Mouse (Mus musculus) embryo, embryonic 11 days (tissue): ENCODE data around the gene Kmt2c.
A peak's percentile ranks its signal among the peaks of the same experiment; 100 is the strongest.
"Not testable (repeated sequence)": the region's sequence is repeated elsewhere in the genome, so short reads cannot be mapped to it uniquely, and the experiment has no call there.

Source experiments
- DNase-seq: peaks from one replicate; pipeline ENCODE4 v3.0.0-alpha.2; 2015

Gene Kmt2c

GRCm38 (mm10) chr5:25353509-25353908 is 145.1 kb downstream of the Kmt2c start:
- no peak for DNase-seq

- DNase-seq: no peak
These were observed 167.3 kb downstream of the Kmt2c start for GRCm38 (mm10) chr5:25331322-25331721.

GRCm38 (mm10) chr5:25313881-25314280 is 184.7 kb downstream of the Kmt2c start:
- DNase-seq: no peak

GRCm38 (mm10) chr5:25310226-25310625 is 188.4 kb downstream of the Kmt2c start:
- DNase-seq: no peak

- peak; percentile 3 for DNase-seq
These were observed 201.8 kb downstream of the Kmt2c start for GRCm38 (mm10) chr5:25296830-25297229.

GRCm38 (mm10) chr5:25283988-25284387 is 214.6 kb downstream of the Kmt2c start:
- no peak for DNase-seq

- no peak for DNase-seq
These were observed 222.2 kb downstream of the Kmt2c start for GRCm38 (mm10) chr5:25276365-25276764.

GRCm38 (mm10) chr5:25275629-25276028 is 223.0 kb downstream of the Kmt2c start:
- DNase-seq: no peak

GRCm38 (mm10) chr5:25268258-25268888 is 230.2 kb downstream of the Kmt2c start:
- no peak for DNase-seq

- no peak for DNase-seq
These were observed 236.3 kb downstream of the Kmt2c start for GRCm38 (mm10) chr5:25262266-25262665.

- no peak for DNase-seq
These were observed 237.1 kb downstream of the Kmt2c start for GRCm38 (mm10) chr5:25261452-25261851.

- no peak for DNase-seq
These were observed 241.9 kb downstream of the Kmt2c start for GRCm38 (mm10) chr5:25256686-25257085.

GRCm38 (mm10) chr5:25254491-25254890 is 244.1 kb downstream of the Kmt2c start:
- no peak for DNase-seq

- no peak for DNase-seq
These were observed 245.6 kb downstream of the Kmt2c start for GRCm38 (mm10) chr5:25252825-25253544.

GRCm38 (mm10) chr5:25252423-25252822 is 246.2 kb downstream of the Kmt2c start:
- DNase-seq: no peak

GRCm38 (mm10) chr5:25247036-25247435 is 251.5 kb downstream of the Kmt2c start:
- no peak for DNase-seq

GRCm38 (mm10) chr5:25246473-25246865 is 252.1 kb downstream of the Kmt2c start:
- no peak for DNase-seq

GRCm38 (mm10) chr5:25245806-25246472 is 252.6 kb downstream of the Kmt2c start:
- DNase-seq: no peak

GRCm38 (mm10) chr5:25243101-25243500 is 255.5 kb downstream of the Kmt2c start:
- DNase-seq: no peak

GRCm38 (mm10) chr5:25224377-25224776 is 274.2 kb downstream of the Kmt2c start:
- DNase-seq: not testable (repeated sequence)

GRCm38 (mm10) chr5:25222752-25223702 is 275.6 kb downstream of the Kmt2c start, which contains the start of gene E130116L18Rik:
Gene E130116L18Rik (minus strand): TSS chr5:25223153.
- DNase-seq: peak; percentile 92
